Mouse (Mus musculus): ENCODE data around the gene Cabp1.

Cabp1 gene

DNA sequence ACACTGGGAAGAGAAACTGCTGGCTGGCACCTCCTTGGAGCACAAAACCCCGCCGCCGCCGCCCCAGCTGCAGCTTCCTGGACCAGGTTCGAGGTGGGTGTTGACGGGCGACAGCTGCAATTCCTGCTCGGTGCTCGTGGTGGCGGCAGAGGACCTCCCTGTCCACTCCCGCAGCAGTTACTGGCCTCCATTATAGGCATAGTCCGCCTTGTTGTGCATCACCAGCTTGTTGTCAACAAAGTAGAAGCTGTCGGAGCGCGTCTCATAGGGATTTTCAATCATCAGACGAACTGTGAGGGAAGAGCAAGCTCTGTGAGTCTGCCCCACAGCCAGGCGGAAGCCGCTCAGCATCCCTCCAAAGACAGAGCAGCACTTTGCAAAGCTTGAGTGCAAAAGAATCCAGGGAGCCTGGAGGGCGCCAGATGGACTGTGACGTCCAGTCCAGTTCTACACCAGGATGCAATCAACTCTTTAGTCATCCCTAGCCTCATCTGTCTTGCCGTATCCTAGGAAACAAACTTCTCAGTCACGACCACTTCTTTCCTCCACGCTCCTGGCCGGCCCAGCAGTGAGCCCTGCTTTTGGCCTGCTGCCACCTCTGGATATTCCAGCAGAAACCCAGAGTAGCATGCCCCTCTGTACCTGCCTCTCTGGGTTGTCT is 68.8 kb downstream of the Cabp1 start:
- peak; percentile 50 for DNase-seq (ENCODE audit: low read depth)

DNA sequence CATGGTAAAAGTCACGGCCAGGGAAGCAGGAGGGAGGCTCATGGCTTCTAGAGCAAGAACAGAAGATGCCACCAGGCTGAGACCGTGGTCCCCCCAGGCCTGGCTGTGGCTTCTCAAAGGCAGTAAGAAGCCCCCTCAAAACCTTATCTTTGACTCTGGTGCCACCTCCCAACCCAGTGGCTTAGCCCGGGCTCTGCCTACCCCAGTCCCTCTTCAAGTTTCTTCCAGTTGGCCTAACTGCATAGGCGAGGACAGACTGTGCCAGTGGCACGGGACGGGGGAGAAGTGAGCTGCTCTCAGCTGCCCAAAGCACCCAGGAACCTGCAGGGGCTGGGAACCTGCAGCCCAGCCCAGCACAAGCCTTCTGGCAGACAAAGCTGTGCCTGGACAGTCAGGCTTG is 69.5 kb downstream of the Cabp1 start:
- DNase-seq (ENCODE audit: low read depth) = no peak

DNA sequence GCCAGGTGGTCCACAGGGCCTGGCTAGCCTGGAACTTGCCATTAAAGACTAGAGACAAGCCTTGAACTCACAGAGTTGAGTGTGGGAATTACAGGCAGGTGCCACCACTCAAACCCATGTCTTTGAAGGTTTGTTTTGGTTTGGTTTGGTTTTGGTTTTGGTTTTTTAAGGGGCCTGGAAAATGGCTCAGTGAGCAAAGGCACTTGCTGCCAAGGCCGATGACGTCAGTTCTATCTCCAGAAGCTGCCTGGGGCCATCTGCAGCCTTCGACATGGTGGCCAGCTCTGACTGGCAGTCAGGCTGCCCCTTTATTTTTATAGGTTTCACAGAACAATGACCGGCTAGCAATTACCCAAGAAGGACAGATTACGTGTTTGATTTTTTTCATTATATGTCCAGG is 73.2 kb downstream of the Cabp1 start:
- DNase-seq (ENCODE audit: low read depth) = no peak

DNA sequence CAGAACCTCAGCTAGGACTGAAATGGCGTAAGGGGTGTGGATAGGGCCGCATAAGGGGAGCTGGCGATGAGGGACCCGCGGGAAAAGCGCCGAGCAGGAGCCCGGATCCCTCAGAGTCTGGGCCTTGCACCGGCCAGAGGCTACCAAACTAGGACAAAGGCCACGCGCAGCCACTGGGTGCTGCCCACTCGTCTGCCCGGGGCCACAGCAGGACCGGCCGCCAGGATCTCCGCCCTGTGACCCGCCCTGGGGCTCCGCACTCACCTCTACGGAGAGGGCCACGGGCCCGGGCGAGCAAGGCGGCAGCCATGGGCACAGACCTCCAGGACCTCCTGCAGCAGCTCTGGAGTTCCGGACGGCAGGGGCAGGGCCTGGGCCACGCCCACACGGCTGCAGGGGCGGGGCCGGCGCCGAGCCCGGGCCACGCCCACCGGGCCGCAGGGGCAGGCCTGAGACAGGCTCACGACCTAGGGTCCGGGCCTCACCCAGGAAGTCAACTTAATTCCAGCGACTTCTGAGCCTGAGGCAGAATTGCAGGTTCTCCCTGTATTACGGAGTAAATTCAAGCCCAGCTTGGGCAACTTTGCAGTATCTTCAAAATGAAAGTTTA is 75.1 kb downstream of the Cabp1 start, which contains the start of gene Acads:
Gene Acads, minus strand, starts transcription at position 386 of the 610 bp plus-strand sequence.
- peak; percentile 64 for DNase-seq (ENCODE audit: low read depth)
